Mouse (Mus musculus) lung, postnatal 14 days (tissue): ENCODE data around the gene Paf1.

Source experiments
- DNase-seq: peaks from one replicate; pipeline ENCODE4 v3.0.0; 2021

The Paf1 gene

DNA sequence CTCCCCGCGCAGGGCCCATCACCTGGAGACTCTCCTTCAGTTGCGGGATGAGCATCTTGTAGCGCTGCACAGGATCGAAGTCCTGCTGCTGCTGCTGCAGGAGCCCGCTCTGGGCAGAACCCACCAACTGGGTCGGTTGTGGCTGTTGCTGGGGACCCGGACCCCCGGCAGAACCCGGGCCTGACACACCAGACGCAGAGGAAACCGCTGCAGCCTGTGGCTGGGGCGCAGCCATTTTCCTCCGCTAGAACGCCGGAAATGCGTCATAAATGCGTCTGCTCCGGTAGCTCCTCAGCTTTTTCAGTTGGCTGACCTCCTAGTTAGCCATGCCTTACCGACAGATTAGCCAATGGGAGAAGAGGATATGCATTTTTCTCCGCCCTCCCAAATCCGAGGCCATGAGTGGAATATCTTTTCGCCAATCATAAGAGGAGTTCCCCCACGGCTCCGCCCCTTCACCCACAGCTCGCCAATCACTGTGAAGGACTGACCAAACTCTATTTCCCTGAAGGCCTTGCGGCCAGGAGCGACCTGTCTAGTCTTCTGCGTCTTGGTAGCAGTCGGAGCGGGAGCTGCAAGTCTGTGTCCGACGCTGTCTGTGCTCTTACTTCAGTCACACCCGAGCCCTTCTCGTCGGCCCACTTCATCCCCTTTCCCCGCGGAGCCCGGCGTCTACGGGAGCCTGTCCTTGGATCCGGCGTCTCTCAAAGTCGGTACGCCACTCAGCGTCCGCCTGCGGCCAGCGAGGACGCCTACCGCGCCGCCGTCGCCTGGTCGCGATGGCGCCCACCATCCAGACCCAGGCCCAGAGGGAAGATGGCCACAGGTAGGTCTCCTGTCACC, at the start of gene Paf1, which contains the start of gene Med29:
Gene Paf1, plus strand, starts transcription at position 523 of the 843 bp plus-strand sequence.
Gene Med29, minus strand, starts transcription at position 280 of the 843 bp plus-strand sequence.
- peak; percentile 95 for DNase-seq

- peak; percentile 79 for DNase-seq
These were observed 48.1 kb upstream of the Paf1 start for GRCm38 (mm10) chr7:28344637-28345036.

DNA sequence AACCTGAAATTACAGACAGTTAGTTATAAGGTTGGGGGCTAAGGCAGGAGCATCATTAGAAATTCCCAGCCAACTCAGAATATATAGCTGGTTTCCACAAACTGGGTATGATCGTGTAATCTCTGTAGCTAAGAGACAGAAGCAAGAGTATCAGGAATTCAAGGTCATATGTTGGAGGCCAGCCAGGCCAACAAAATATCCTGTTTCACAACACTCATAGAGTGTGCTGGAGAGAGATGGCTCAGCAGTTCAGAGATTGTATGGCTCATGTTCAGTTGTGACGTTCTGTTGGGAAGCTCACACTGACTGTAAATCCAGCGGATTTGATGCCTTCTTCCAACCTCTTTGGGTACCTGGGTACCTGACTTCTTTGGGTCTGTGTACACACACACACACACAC, 45.0 kb upstream of the Paf1 start:
- DNase-seq: no peak

GRCm38 (mm10) chr7:28348601-28349000, 44.1 kb upstream of the Paf1 start:
- no peak for DNase-seq

DNA sequence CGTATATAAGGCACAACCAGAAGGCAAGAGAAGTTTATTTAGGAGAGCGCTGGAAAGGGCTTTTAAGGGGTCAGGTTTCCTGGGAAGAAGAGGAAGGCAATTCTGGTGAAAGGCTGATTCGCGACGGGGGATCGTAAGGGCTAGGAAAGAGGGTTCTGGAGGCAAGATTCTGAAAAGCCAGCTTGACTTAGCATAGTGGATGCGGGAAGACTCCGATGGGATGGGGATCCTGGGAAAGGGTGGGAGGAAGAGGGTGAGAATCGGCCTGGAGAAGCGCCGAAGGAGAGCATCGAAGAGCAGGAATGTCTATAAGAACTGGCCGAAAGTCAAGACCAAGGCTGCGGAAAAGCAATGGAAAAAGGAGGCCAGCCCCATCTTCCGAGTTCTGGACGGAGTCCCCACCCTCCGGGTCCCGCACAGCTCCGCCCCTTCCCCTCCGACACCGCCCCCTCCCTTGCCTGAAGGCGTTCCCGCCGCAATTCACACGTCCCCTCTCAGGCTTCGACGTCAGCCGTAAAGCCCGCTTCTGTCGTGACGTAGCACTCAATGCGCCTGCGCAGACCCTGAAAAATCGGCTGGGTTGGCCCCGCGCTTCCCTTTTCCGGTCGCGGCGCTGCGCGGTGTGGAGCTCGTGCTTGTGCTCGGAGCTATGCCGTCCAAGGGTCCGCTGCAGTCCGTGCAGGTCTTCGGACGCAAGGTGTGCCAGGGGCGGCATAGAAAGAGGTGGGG, 42.4 kb upstream of the Paf1 start, which contains the start of gene Rps16:
Gene Rps16, plus strand, starts transcription at position 498 of the 729 bp plus-strand sequence.
- DNase-seq: peak; percentile 99

GRCm38 (mm10) chr7:28351676-28352191, 41.0 kb upstream of the Paf1 start:
- DNase-seq: no peak

DNA sequence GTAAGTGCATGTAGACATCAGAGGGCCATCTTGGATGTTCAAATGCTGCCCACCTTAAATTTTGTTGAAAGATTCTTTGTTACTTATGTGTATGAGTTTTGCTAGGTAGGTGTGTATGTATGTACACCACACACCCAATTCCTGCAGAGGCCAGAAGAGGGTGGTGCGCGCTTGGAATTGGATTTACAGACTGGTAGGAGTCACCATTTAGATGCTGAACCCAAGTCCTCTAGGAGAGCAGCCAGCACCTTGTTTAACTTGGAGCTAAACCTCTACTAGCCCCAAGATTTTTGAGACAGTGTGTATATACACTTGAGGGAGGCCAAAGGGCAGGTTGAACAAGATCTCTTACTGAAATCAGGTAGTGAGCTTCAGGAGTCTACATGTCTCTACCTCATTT, 39.5 kb upstream of the Paf1 start:
- DNase-seq: no peak

DNA sequence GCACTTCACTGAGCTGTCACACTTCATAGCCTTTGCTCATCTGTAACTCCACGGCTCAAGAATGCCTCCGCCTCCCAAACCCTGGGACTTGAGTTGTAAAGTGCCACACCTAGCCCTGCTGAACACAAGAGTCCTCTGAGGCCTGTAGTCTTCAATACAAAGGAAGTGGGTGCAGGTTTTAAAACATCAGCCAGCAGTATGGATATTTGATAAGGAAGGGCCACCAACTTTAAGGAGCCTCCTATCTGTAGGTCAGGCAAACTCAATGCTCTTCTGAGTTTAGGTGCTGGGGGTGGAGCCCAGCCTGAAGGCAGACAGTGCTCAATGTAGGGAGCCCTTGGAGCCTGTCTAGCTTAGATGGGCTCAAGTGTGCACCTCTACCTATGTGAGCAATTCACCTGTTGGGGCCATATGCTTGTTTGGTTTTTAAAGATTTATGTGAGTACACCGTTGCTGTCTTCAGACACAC, 38.6 kb upstream of the Paf1 start:
- no peak for DNase-seq

DNA sequence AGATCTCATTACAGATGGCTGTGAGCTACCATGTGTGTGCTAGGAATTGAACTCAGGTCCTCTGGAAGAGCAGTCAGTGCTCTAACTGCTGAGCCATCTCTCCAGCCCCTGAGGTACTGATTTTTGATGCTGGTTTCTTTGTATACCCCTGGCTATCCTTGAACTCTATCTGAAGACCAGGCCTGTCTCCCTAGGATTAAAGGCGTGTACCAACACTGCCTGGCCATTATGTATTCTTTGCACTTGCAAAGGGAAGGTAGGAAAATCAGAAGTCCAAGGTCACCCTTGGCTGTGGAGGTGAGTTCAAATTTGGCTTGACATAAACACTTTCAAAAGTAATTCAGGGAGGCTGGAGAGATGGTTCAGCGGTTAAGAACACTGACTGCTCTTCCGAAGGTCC, 38.2 kb upstream of the Paf1 start:
- no peak for DNase-seq

- DNase-seq: no peak
These were observed 37.5 kb upstream of the Paf1 start for GRCm38 (mm10) chr7:28355221-28355620.

GRCm38 (mm10) chr7:28356981-28357380, 35.8 kb upstream of the Paf1 start:
- DNase-seq: peak; percentile 62

- DNase-seq: peak; percentile 23
These were observed 34.8 kb upstream of the Paf1 start for GRCm38 (mm10) chr7:28357984-28358383.

DNA sequence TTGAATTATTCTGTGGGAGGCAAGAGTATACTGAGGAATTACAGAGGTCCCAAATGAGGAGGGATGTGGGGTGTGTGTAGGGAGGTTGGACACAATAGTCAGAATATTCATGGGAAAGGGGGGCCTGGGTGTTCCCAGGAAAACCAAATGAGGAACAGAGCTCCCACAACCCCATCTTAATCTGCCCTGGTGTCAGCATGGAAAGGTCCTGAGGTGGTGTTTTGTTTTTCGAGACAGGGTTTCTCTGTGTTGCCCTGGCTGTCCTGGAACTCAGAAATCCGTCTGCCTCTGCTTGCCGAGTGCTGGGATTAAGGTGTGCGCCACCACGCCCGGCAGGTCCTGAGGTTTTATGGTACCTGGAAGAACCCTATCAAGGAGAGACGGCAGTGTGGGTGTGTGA, 34.3 kb upstream of the Paf1 start:
- no peak for DNase-seq

DNA sequence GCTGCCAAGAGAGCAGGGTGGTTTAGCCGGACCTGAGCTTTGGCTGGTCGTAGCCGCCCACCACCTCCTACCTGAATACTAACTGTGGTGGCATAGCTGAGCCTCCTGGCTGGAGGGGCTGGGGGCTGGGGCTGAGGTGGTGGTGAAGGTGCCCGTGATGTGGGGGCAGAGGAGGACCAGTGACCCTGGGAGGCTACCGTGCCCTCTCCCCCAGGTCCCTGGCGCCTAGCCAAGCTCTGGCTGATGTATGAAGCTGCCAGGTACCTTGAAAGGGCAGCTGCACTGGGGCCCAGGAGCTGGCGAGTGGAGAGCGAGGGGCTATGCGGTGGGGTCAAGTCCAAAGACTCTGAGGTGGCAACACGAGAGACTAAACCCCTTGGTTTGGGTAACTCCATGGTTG, 32.9 kb upstream of the Paf1 start:
- no peak for DNase-seq

GRCm38 (mm10) chr7:28360291-28360690, 32.5 kb upstream of the Paf1 start:
- DNase-seq: no peak

DNA sequence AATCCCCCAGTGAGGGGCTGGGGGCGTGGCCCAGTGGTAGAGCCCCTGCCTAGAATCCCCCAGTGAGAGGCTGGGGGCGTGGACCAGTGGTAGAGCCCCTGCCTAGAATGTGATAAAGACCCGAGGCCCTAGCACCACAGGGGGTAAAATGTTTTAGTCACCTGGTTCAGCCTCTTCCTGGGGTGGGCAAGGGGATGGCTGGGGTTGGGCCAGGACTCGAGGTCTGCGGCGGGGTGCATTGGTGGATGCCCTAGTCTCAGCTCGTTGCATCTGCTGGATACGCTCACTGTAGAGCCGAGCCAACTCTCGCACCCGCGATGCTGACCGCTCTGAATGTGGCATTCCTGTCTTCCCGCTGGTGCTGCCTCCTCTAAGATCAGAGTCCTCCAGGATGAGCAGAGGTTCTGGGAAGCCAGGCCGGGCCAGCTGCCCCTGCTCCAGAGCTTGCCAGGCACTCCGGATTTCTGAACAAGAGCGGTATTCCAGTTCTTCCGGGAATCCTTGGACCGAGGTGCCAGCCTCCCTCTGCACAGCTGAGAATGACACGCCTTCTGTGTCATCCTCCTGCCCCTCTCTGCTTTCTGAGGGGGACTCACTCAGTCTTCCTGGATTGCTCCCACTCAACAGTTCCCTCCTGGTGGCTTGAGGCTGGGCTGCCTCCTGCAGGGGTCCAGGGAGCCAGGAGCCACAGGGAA, 31.0 kb upstream of the Paf1 start:
- DNase-seq: no peak

GRCm38 (mm10) chr7:28362441-28363060, 30.2 kb upstream of the Paf1 start:
- DNase-seq: no peak

DNA sequence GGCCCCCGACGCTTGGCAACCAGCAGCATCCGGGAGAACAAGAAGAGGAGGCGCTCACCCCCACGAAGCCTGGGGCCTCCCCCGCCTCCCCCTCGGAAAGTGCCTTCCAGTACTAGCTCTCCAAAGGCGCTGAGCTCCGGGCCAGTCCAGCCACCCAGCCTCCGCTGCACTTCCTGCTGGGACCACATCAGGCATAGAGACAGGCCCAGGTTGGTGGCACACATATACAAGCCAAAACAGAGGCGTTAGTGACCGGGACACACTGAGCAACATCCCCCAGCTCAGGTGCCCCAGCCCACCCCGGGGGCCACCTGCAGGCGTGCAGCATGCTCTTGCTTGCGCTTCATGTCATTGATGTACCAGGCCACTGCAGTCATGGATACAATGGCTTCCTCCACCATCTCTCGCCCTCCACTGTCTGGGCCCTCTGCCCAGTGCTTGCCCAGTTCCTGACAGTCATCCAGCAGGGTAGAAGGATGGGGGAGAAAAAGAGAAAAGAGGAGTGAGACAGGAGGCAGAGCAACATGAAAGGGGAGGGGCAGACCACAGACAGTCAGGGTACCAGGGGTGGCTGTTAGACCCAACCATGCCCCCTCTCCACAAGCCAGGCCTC, 25.0 kb upstream of the Paf1 start:
- no peak for DNase-seq

GRCm38 (mm10) chr7:28368276-28368920, 24.4 kb upstream of the Paf1 start:
- no peak for DNase-seq

DNA sequence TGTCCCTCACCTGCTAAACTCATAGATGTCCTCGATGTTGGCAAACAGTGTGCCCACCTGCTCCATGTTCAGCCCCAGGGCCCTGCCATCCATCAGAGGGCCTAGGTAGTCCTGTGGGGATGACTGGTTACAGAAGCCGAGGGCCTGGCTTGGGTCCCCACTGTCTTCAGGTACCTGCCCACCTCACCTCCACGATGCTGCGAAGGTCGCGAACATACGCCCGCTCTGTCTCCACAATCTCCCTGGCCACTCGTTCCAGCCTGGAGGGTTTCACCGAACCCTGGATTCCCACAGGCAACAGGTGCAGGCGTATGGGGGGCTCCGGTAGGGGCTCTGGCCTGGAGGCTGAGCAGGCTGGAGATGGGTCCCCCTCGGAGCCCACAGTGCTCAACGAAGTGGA, 22.7 kb upstream of the Paf1 start:
- DNase-seq: no peak

DNA sequence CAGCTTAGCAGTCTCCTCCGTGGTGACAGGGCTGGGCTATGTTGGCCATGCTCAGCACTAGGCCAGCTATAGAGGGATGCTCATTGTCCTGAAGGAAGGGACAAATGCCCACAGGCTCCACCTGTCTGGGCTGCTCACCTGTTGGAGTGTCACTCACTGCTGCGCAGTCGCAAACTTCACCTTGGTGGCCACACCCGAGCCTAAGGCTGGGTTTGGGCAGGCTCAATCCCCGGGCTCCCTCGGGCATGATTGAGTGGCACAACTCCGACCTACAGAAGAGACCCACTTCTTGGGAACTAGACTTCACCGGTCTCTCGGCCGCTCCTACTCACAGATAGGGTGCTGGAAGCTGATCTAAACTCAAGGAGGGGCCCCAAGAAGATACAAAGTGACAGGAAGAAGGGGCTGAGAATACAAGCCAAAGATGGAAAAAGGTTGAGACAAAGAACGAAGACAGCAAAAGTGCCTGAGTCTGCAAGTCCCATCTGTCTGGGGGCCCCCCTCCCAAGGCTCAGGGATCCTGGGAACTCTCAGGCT, 21.7 kb upstream of the Paf1 start:
- DNase-seq: peak; percentile 64
